In the genomic region with DNA sequence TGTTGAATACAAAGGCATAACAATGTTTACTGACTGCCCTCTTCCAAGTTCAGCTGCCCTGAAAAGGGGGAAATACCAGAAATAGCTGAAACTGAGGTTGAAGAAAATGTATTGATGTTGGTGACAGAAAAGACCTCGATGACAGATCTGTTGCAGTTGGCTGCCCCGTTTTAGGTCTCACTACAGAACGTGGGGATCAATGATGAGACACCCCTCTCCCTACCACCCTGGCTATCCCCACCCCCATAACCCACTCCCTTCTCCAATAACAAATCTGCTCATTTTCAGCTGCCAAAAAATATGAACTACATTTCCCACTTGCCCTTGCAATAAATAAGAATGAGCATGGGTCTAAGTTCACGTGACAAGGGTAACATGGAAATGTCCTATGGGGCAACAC, we compare ENCODE assay signal across 11 mouse cellular contexts. TPM values are rescaled to one million over a fixed set of nuclear protein-coding genes. Genes with fewer than 3 reads are reported as not detected.
A peak's percentile ranks its signal among the peaks of the same experiment; 100 is the strongest.
DNase-seq lines count a peak whose midpoint lies in the region; ATAC-seq and TF ChIP-seq lines count a peak whose summit lies in the region.
"Had no signal": no experiment of that assay in that cellular context is flagged by ENCODE, and none has a peak within 500 bp of the region (broad histone marks: within the 10 kb centered on the region; RNA-seq: fewer than 3 reads in every experiment).

No protein-coding gene starts in this region.

- no peaks in the 10 kb centered on the region for H3K9me3 ChIP-seq in embryonic facial prominence, embryonic 15.5 days (replicated peaks)
- no peaks in the 10 kb centered on the region for H3K9me3 ChIP-seq in liver, embryonic 15.5 days (replicated peaks)

- H3K27me3 ChIP-seq in embryonic facial prominence, embryonic 15.5 days: no peaks in the 10 kb centered on the region
- H3K27me3 ChIP-seq in liver, embryonic 15.5 days: no peaks in the 10 kb centered on the region

- H3K4me3 ChIP-seq in gastrocnemius, adult 2 months: no peak overlapping the region
- H3K4me3 ChIP-seq in layer of hippocampus, adult 2 months: no peak overlapping the region
- no peak overlapping the region for H3K4me3 ChIP-seq in embryonic facial prominence, embryonic 15.5 days (replicated peaks)
- H3K4me3 ChIP-seq in liver, embryonic 15.5 days (replicated peaks): no peak overlapping the region

- intact Hi-C loops in gastrocnemius, adult 2 months (cut with DNase I): no loop called here

- no peaks in the 10 kb centered on the region for H3K36me3 ChIP-seq in embryonic facial prominence, embryonic 15.5 days
- no peaks in the 10 kb centered on the region for H3K36me3 ChIP-seq in liver, embryonic 15.5 days (replicated peaks)

- peak; percentile 12 for DNase-seq in gastrocnemius, adult 2 months
- no peak for DNase-seq in gastrocnemius, adult 18-20 months (ENCODE audit: low spot score)
- DNase-seq in layer of hippocampus, adult 2 months (ENCODE audit: low spot score in 2 of 2): peak in 1 of 2 experiments; percentile 37
- no peak for DNase-seq in layer of hippocampus, postnatal 36 days
- no peak for DNase-seq in cerebellum, adult 9-11 months
- no peak for DNase-seq in embryo, embryonic 10.5 days (ENCODE audit: low spot score)
- DNase-seq: adrenal gland, adult 2 months; gastrocnemius, postnatal 25 days; thymus, postnatal 4 days had no signal

- H3K27ac ChIP-seq in gastrocnemius, adult 2 months: peak overlapping the region; percentile 91
- H3K27ac ChIP-seq in layer of hippocampus, adult 2 months: peak overlapping the region; percentile 96
- peak overlapping the region; percentile 72 for H3K27ac ChIP-seq in embryonic facial prominence, embryonic 15.5 days (replicated peaks)
- peak overlapping the region; percentile 95 for H3K27ac ChIP-seq in liver, embryonic 15.5 days (replicated peaks)

- no peak overlapping the region for H3K9ac ChIP-seq in embryonic facial prominence, embryonic 15.5 days
- no peak overlapping the region for H3K9ac ChIP-seq in liver, embryonic 15.5 days

- no peak for ATAC-seq in embryonic facial prominence, embryonic 15.5 days (ENCODE audit: insufficient number of reproducible peaks, low FRiP score, low TSS enrichment, low read depth)
- no peak for ATAC-seq in liver, embryonic 15.5 days (ENCODE audit: insufficient read depth)

- H3K4me2 ChIP-seq in embryonic facial prominence, embryonic 15.5 days (replicated peaks): no peak overlapping the region
- H3K4me2 ChIP-seq in liver, embryonic 15.5 days: no peak overlapping the region

- no peak for TF ChIP-seq CTCF in gastrocnemius, adult 2 months (IDR thresholded peaks at IDR 0.05)
- no peak for TF ChIP-seq CTCF in layer of hippocampus, adult 2 months (conservative IDR thresholded peaks at IDR 0.05)

- H3K4me1 ChIP-seq in embryonic facial prominence, embryonic 15.5 days: peaks cover 47% of the 10 kb centered on the region
- peaks cover 85% of the 10 kb centered on the region for H3K4me1 ChIP-seq in liver, embryonic 15.5 days (replicated peaks)

- 50% methylated on average over 4 of the region's 4 CpGs for WGBS in embryonic facial prominence, embryonic 15.5 days
- WGBS in liver, embryonic 15.5 days (ENCODE audit: insufficient replicate concordance): 38% methylated on average over 4 of the region's 4 CpGs

RNA-seq across cellular contexts. Expression of gene Tbc1d7, which starts 59.5 kb away (rescaled TPM):
- total RNA-seq in gastrocnemius, adult 2 months (2021): 10 to 100 TPM; 20.7 to 29.4 TPM
- 10 to 100 TPM; 23.4 to 26.3 TPM for total RNA-seq in gastrocnemius, adult 18-20 months (2021)
- total RNA-seq in layer of hippocampus, adult 2 months (2021): 10 to 100 TPM; 26.0 to 27.2 TPM
- 10 to 100 TPM; 26.2 to 27.2 TPM for total RNA-seq in layer of hippocampus, postnatal 36 days (2021)
- 41.3 and 41.4 TPM in 2 replicates for polyA plus RNA-seq in embryonic facial prominence, embryonic 15.5 days (2015; fragmentation: Nextera tagmentation; extraction: Ambion mirVana)
- polyA plus RNA-seq in liver, embryonic 15.5 days (2015; fragmentation: Nextera tagmentation; extraction: Ambion mirVana): 12.3 and 13.7 TPM in 2 replicates
